Mouse (Mus musculus) frontal cortex, postnatal 36 days (tissue): ENCODE measurements at regions not wholly inside any gene's neighbourhood (a gene's known extent, or its start where the extent isn't known, plus 50 kb on each side); places are given as distances from the start of the nearest gene placed in this dataset.
A peak's percentile ranks its signal among the peaks of the same experiment; 100 is the strongest.
"Not testable (repeated sequence)": the region's sequence is repeated elsewhere in the genome, so short reads cannot be mapped to it uniquely, and the experiment has no call there.

Source experiments
- DNase-seq, 2 experiments: peaks; one replicate each; pipeline ENCODE4 v3.0.0; 2022; ENCODE audit warnings: low spot score in 2 of 2

DNA sequence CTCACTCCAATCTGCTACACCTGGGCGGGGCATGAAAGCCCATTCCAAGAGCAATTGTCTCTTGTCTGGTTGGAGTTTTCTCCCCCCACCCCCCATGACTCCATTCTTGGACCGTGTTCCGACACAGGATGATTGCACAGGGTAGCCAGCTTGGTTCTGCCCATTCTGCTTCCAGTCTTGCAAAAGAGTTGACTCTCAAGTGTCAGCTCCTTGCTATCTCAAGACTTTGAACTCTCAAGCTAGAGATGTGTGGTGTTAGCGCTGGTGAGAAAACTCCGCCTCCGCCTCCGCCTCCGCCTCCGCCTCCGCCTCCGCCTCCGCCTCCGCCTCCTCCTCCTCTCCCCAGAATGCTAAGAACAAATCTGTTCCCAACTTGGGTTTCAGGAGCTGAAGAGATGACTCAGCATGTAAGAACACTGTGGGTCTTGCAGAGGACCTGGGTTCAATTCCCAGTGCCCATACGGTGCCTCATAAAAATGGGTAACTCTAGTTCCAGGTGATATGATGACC is 135.1 kb downstream of the Bcat1 start:
- DNase-seq, result no peak

GRCm38 (mm10) chr6:144938613-144939236 is 137.3 kb downstream of the Bcat1 start:
- no peak for DNase-seq

DNA sequence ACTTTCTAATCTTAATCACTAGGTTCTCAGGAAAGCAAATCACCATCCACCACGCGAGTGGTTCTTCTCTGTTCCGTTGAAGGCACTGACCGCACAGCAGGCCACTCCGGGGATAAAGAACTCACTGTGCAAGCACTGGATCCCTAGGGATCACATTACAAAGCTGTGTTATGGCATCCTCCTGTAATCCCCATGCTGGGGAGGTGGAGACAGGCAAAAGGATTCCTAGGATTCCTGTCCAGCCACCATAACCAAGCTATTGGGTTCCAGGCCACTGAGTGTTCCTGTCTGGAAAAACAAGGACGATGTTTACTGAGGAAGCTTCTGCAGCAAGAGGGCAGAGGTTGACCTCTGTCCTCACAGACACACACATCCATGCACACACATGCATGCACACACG is 138.8 kb downstream of the Bcat1 start:
- no peak for DNase-seq

- no peak for DNase-seq
These were observed 142.2 kb downstream of the Bcat1 start for GRCm38 (mm10) chr6:144933722-144934235.

- no peak for DNase-seq
These were observed 143.6 kb downstream of the Bcat1 start for GRCm38 (mm10) chr6:144932402-144932801.

DNA sequence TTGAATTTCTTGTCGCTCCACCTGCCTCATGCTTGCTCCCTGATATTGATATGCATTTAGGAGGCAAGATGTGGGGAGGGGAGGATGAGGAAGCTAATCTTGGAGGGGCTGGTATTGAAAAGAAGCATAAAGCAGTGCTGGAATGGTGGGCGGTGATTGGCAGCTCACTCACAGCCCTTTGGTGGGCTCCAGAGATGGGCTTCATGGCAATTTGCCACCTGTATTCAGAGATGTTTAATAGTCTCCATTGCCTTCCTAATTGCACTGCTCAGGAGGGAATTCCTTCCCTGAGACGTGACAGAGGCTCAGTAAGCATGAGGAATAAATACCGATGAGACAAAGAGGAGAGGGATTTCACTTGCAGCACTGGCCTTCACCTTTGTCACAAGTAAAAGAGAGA is 146.0 kb downstream of the Bcat1 start:
- no peak for DNase-seq

- DNase-seq, result no peak
These were observed 146.6 kb downstream of the Bcat1 start for GRCm38 (mm10) chr6:144929262-144929855.

DNA sequence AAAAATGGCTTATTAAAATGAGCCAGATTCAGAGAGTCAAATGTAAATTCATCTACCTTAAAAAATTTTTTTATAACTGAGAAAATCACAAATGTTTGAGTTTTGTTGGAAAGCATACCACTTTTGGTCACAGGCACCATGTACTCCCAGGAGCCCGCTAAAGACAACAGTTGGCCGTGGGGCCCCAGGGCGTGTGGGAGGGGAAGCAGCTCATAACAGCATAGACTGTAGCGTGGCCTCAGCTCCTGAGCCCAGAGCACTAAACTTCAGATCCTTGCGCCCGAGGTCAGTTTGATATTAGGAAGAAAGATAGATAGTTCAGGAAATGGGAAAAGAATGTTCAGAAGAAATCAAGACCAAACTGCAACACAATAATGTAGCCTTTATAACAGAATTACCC is 145.8 kb upstream of the Sox5 start:
- no peak for DNase-seq

GRCm38 (mm10) chr6:144922762-144923161 is 141.0 kb upstream of the Sox5 start:
- DNase-seq, result no peak

- no peak for DNase-seq
These were observed 138.0 kb upstream of the Sox5 start for GRCm38 (mm10) chr6:144919750-144920149.

DNA sequence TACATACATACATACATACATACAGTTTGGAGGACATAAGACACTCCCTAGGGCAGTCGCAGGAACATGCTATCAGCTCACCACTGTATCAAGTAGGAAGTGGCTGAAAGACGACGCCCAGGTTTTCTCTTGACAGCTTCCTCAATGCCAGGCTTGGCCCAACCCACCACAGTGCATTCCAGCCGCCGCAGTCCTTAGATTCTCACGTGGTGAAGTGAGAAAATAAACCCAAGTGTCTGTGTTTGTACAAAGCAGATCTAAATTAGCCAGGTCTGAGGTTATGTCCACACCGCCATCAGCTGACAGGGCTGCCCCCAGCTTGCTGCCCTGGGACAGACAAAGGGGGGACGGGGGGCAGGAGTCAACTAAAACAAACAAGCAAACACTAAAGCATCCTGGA is 135.4 kb upstream of the Sox5 start:
- DNase-seq, result no peak

GRCm38 (mm10) chr6:144911781-144912180 is 130.0 kb upstream of the Sox5 start:
- peak; percentile 9 to 52 for DNase-seq

GRCm38 (mm10) chr6:144910392-144910791 is 128.6 kb upstream of the Sox5 start:
- DNase-seq, result no peak

- no peak for DNase-seq
These were observed 126.9 kb upstream of the Sox5 start for GRCm38 (mm10) chr6:144908646-144909045.

- no peak for DNase-seq
These were observed 121.4 kb upstream of the Sox5 start for GRCm38 (mm10) chr6:144903156-144903555.

DNA sequence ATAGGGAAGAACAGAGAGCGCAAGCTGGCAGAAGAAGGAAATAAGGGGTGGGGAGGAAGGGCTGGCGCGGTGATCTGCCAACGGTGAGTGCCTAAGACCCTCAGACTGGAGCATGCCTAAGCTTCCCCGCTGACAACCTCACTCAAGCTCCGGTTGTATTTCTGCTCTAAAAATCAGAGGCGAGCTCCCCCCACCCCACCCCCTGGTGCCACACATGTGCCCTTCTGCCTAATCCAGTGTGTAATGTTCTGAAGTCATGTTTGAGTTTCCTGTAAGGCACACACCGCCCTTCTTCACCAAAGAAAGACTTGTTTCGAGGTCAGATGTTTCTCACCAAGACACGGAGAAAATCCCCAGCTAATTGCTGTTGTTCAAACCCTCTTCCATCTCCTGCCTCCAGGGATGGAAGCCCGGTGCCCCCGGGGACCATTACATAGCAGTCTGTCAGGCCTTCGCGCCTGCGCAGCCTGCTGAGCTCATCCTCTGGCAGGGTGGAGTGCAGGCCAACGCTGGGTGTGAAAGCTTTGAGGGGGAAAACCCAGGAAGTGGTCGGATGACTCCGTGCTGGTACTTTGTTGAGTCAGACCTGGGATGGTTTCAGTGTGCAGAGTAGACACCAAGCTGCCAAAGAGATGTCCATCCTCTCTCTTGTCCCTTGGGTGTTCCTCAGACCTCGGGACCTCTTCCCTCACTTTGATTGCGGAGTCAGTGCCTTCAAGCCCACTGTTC is 120.7 kb upstream of the Sox5 start:
- no peak for DNase-seq

DNA sequence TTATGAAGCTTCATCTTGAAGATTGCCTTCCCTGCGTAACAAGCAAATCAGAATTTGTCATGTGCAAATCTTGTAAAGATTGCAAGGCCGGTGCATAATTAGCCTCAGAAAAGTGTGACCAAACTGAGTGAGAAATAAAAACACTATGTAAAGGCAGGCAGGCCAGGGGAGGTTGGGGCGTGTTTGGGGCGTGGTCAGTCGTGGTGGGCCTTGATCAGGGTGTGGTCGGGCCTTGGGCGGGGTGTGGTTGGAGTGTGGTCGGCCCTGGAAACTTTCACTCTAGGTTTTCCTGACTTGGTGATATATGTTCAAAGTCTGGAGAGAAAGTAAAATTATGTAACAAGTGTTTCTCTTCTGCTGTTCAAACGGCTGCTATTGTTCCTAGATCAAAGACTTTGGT is 120.0 kb upstream of the Sox5 start:
- DNase-seq, result no peak

- DNase-seq, result not testable (repeated sequence)
These were observed 119.1 kb upstream of the Sox5 start for GRCm38 (mm10) chr6:144900858-144901257.

GRCm38 (mm10) chr6:144897526-144897925 is 115.7 kb upstream of the Sox5 start:
- no peak for DNase-seq

GRCm38 (mm10) chr6:144890914-144891313 is 109.1 kb upstream of the Sox5 start:
- DNase-seq, result no peak

DNA sequence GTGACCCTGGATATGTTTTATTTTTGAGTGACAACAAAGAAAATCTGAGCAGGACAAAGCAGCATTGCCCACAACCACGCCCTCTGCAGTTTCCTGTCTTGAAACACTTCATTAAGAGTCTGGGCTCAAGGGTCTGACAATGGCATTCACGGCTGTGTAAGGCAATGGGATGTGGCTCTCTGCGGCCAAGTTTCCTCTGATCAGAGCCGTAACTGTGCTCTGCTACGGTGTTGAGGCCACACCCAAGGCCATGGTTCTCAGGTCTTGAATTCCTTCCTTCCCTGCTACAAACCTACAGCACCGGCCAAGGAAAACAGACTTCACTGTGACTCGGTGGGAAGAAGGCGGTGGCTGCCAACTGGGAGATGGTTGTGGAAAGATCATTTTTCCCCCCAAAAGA is 108.4 kb upstream of the Sox5 start:
- no peak for DNase-seq

DNA sequence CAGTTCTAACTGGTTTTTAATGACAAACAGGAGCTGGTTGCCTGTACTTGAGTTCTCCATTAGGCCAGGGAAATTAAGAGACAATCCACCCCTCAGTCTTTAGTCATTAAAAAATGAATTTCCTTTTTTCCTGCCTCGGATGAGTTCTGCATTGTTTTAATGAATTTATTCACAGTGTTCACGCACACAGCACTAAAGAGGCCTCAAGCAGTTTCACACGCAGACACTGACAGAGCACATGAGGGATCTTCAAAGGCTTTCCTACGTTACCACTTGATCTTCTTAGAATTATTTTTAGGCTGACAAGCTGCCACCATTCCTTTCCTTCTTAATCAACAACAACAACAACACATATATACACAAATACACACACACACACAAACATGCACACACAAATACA is 101.3 kb upstream of the Sox5 start:
- DNase-seq, result no peak

GRCm38 (mm10) chr6:144880098-144880497 is 98.3 kb upstream of the Sox5 start:
- no peak for DNase-seq
